Mouse (Mus musculus): ENCODE measurements at regions not wholly inside any gene's neighbourhood (a gene's known extent, or its start where the extent isn't known, plus 50 kb on each side); places are given as distances from the start of the nearest gene placed in this dataset.

GRCm38 (mm10) chrX:99275536-99275935 lies 139.6 kb downstream of the Efnb1 start:
- TF ChIP-seq POLR2A (IDR thresholded peaks at IDR 0.05; ENCODE audit: control insufficient read depth, low read depth, low read length) (no peak), CTCF (IDR thresholded peaks at IDR 0.05; ENCODE audit: control insufficient read depth, insufficient read depth, insufficient replicate concordance, low read depth, low read length) (no peak)
